Mouse (Mus musculus): ENCODE results near the gene Ywhab. TPM values are rescaled to one million over a fixed set of nuclear protein-coding genes. Genes with fewer than 3 reads are reported as not detected.
A peak's percentile ranks its signal among the peaks of the same experiment; 100 is the strongest.

The Ywhab gene
- polyA plus RNA-seq, 1 experiment from 2014 or later, result 445 TPM

- Histone ChIP-seq H3K36me3 (replicated peaks; ENCODE audit: control insufficient read depth, insufficient read depth) (peaks cover 54% of the 10 kb centered on the region), H3K9me3 (ENCODE audit: control insufficient read depth, low read length) (no peaks in the 10 kb centered on the region), H3K27me3 (ENCODE audit: control insufficient read depth, insufficient read depth, low read length) (no peaks in the 10 kb centered on the region), H3K4me2 (replicated peaks) (no peak overlapping the region), H3K27ac (no peak overlapping the region), H3K4me3 (replicated peaks; ENCODE audit: low read length) (no peak overlapping the region), H3K4me1 (replicated peaks; ENCODE audit: control insufficient read depth, insufficient read depth, low read length) (no peaks in the 10 kb centered on the region), H3K9ac (no peak overlapping the region)
- WGBS, result 96% methylated on average over 4 of the region's 4 CpGs
- ATAC-seq (ENCODE audit: low FRiP score) (no peak), DNase-seq (ENCODE audit: low spot score) (no peak)
These were observed 25.2 kb downstream of the Ywhab start for GRCm38 (mm10) chr2:164019943-164020342.

- ATAC-seq (ENCODE audit: low FRiP score) (no peak), DNase-seq (ENCODE audit: low spot score) (no peak)
- Histone ChIP-seq H3K27ac (no peak overlapping the region), H3K36me3 (replicated peaks; ENCODE audit: control insufficient read depth, insufficient read depth) (peaks cover 33% of the 10 kb centered on the region), H3K27me3 (ENCODE audit: control insufficient read depth, insufficient read depth, low read length) (no peaks in the 10 kb centered on the region), H3K9me3 (ENCODE audit: control insufficient read depth, low read length) (no peaks in the 10 kb centered on the region), H3K4me1 (replicated peaks; ENCODE audit: control insufficient read depth, insufficient read depth, low read length) (no peaks in the 10 kb centered on the region), H3K9ac (no peak overlapping the region), H3K4me2 (replicated peaks) (no peak overlapping the region), H3K4me3 (replicated peaks; ENCODE audit: low read length) (no peak overlapping the region)
- WGBS, result 60% methylated on average over 2 of the region's 2 CpGs
These were observed 27.3 kb downstream of the Ywhab start for GRCm38 (mm10) chr2:164022104-164022503.

- Histone ChIP-seq H3K27me3 (ENCODE audit: control insufficient read depth, insufficient read depth, low read length) (no peaks in the 10 kb centered on the region), H3K9ac (no peak within 1 kb of the TSS), H3K27ac (no peak within 1 kb of the TSS), H3K9me3 (ENCODE audit: control insufficient read depth, low read length) (no peaks in the 10 kb centered on the region), H3K4me3 (replicated peaks; ENCODE audit: low read length) (no peak within 1 kb of the TSS), H3K36me3 (replicated peaks; ENCODE audit: control insufficient read depth, insufficient read depth) (0 out of 2 replicates have a peak, but pooled peaks cover 2% of the 10 kb centered on the region), H3K4me2 (replicated peaks) (no peak within 1 kb of the TSS), H3K4me1 (replicated peaks; ENCODE audit: control insufficient read depth, insufficient read depth, low read length) (no peaks in the 10 kb centered on the region)
- WGBS, result 86% methylated on average over 16 of the region's 16 CpGs
- ATAC-seq (ENCODE audit: low FRiP score), result no peak
- DNase-seq (ENCODE audit: low spot score), result no peak
These were observed 30.4 kb downstream of the Ywhab start, which contains the start of gene Pabpc1l for GRCm38 (mm10) chr2:164025150-164025549. Pabpc1l (plus strand) TSS chr2:164025450.

GRCm38 (mm10) chr2:164031147-164031546 is 36.4 kb downstream of the Ywhab start:
- H3K27ac ChIP-seq, result no peak overlapping the region
- WGBS, result 88% methylated on average over 10 of the region's 10 CpGs

GRCm38 (mm10) chr2:164032973-164033372 is 38.2 kb downstream of the Ywhab start:
- Histone ChIP-seq H3K4me2 (replicated peaks) (no peak overlapping the region), H3K27me3 (ENCODE audit: control insufficient read depth, insufficient read depth, low read length) (no peaks in the 10 kb centered on the region), H3K9me3 (ENCODE audit: control insufficient read depth, low read length) (no peaks in the 10 kb centered on the region), H3K9ac (no peak overlapping the region), H3K4me1 (replicated peaks; ENCODE audit: control insufficient read depth, insufficient read depth, low read length) (no peaks in the 10 kb centered on the region), H3K36me3 (replicated peaks; ENCODE audit: control insufficient read depth, insufficient read depth) (no peaks in the 10 kb centered on the region), H3K4me3 (replicated peaks; ENCODE audit: low read length) (no peak overlapping the region), H3K27ac (no peak overlapping the region)
- ATAC-seq (ENCODE audit: low FRiP score) (no peak), DNase-seq (ENCODE audit: low spot score) (no peak)
- 90% methylated on average over 3 of the region's 3 CpGs for WGBS

More at GRCm38 (mm10) chr2:164031147-164031546, 36.4 kb downstream of the Ywhab start:
- H3K27me3 ChIP-seq (ENCODE audit: control insufficient read depth, insufficient read depth, low read length), result no peaks in the 10 kb centered on the region
- H3K9ac ChIP-seq, result no peak overlapping the region
- no peaks in the 10 kb centered on the region for H3K4me1 ChIP-seq (replicated peaks; ENCODE audit: control insufficient read depth, insufficient read depth, low read length)
- ATAC-seq (ENCODE audit: low FRiP score) (no peak), DNase-seq (ENCODE audit: low spot score) (no peak)
- H3K9me3 ChIP-seq (ENCODE audit: control insufficient read depth, low read length), result no peaks in the 10 kb centered on the region
- H3K36me3 ChIP-seq (replicated peaks; ENCODE audit: control insufficient read depth, insufficient read depth), result no peaks in the 10 kb centered on the region
- H3K4me3 ChIP-seq (replicated peaks; ENCODE audit: low read length), result no peak overlapping the region
- no peak overlapping the region for H3K4me2 ChIP-seq (replicated peaks)

GRCm38 (mm10) chr2:164036520-164037019 is 41.8 kb downstream of the Ywhab start:
- no peak overlapping the region for H3K4me3 ChIP-seq (replicated peaks; ENCODE audit: low read length)
- no peaks in the 10 kb centered on the region for H3K27me3 ChIP-seq (ENCODE audit: control insufficient read depth, insufficient read depth, low read length)
- H3K27ac ChIP-seq, result no peak overlapping the region
- no peaks in the 10 kb centered on the region for H3K36me3 ChIP-seq (replicated peaks; ENCODE audit: control insufficient read depth, insufficient read depth)
- WGBS, result 59% methylated on average over 10 of the region's 10 CpGs
- H3K4me1 ChIP-seq (replicated peaks; ENCODE audit: control insufficient read depth, insufficient read depth, low read length), result no peaks in the 10 kb centered on the region
- H3K4me2 ChIP-seq (replicated peaks), result no peak overlapping the region
- H3K9me3 ChIP-seq (ENCODE audit: control insufficient read depth, low read length), result no peaks in the 10 kb centered on the region
- ATAC-seq (ENCODE audit: low FRiP score), result no peak
- H3K9ac ChIP-seq, result no peak overlapping the region
- no peak for DNase-seq (ENCODE audit: low spot score)

GRCm38 (mm10) chr2:164038407-164039028 is 43.8 kb downstream of the Ywhab start:
- 96% methylated on average over 1 of the region's 1 CpGs for WGBS
- no peak overlapping the region for H3K9ac ChIP-seq
- no peaks in the 10 kb centered on the region for H3K9me3 ChIP-seq (ENCODE audit: control insufficient read depth, low read length)
- H3K27me3 ChIP-seq (ENCODE audit: control insufficient read depth, insufficient read depth, low read length), result no peaks in the 10 kb centered on the region
- no peak overlapping the region for H3K4me3 ChIP-seq (replicated peaks; ENCODE audit: low read length)
- 0 out of 2 replicates have a peak, but pooled peaks have one; percentile 34 for ATAC-seq (ENCODE audit: low FRiP score)
- no peak overlapping the region for H3K27ac ChIP-seq
- H3K4me1 ChIP-seq (replicated peaks; ENCODE audit: control insufficient read depth, insufficient read depth, low read length), result no peaks in the 10 kb centered on the region
- H3K4me2 ChIP-seq (replicated peaks), result no peak overlapping the region
- no peaks in the 10 kb centered on the region for H3K36me3 ChIP-seq (replicated peaks; ENCODE audit: control insufficient read depth, insufficient read depth)
- DNase-seq (ENCODE audit: low spot score), result no peak

GRCm38 (mm10) chr2:164040949-164041348 is 46.2 kb downstream of the Ywhab start:
- 91% methylated on average over 6 of the region's 6 CpGs for WGBS
- no peak overlapping the region for H3K4me3 ChIP-seq (replicated peaks; ENCODE audit: low read length)
- no peak overlapping the region for H3K27ac ChIP-seq
- H3K9me3 ChIP-seq (ENCODE audit: control insufficient read depth, low read length), result no peaks in the 10 kb centered on the region
- H3K27me3 ChIP-seq (ENCODE audit: control insufficient read depth, insufficient read depth, low read length), result no peaks in the 10 kb centered on the region
- H3K4me2 ChIP-seq (replicated peaks), result no peak overlapping the region
- H3K4me1 ChIP-seq (replicated peaks; ENCODE audit: control insufficient read depth, insufficient read depth, low read length), result no peaks in the 10 kb centered on the region
- H3K36me3 ChIP-seq (replicated peaks; ENCODE audit: control insufficient read depth, insufficient read depth), result no peaks in the 10 kb centered on the region
- DNase-seq (ENCODE audit: low spot score), result no peak
- ATAC-seq (ENCODE audit: low FRiP score), result no peak
- no peak overlapping the region for H3K9ac ChIP-seq

- H3K4me1 ChIP-seq (replicated peaks; ENCODE audit: control insufficient read depth, insufficient read depth, low read length), result no peaks in the 10 kb centered on the region
- H3K4me2 ChIP-seq (replicated peaks), result no peak overlapping the region
- no peaks in the 10 kb centered on the region for H3K9me3 ChIP-seq (ENCODE audit: control insufficient read depth, low read length)
- H3K36me3 ChIP-seq (replicated peaks; ENCODE audit: control insufficient read depth, insufficient read depth), result no peaks in the 10 kb centered on the region
- WGBS, result 91% methylated on average over 2 of the region's 2 CpGs
- no peak for ATAC-seq (ENCODE audit: low FRiP score)
- no peak for DNase-seq (ENCODE audit: low spot score)
- no peaks in the 10 kb centered on the region for H3K27me3 ChIP-seq (ENCODE audit: control insufficient read depth, insufficient read depth, low read length)
- H3K9ac ChIP-seq, result no peak overlapping the region
- H3K27ac ChIP-seq, result no peak overlapping the region
- H3K4me3 ChIP-seq (replicated peaks; ENCODE audit: low read length), result no peak overlapping the region
These were observed 46.8 kb downstream of the Ywhab start for GRCm38 (mm10) chr2:164041523-164041922.

All from hindbrain, embryonic 14.5 days (tissue).